Mouse (Mus musculus): ENCODE measurements around the gene Rgcc. TPM values are rescaled to one million over a fixed set of nuclear protein-coding genes. Genes with fewer than 3 reads are reported as not detected.
A peak's percentile ranks its signal among the peaks of the same experiment; 100 is the strongest.

Gene Rgcc
- total and polyA plus RNA-seq, 2 experiments from 2014 or later: 43.3 to 74.4 TPM

- TF ChIP-seq CTCF (IDR thresholded peaks at IDR 0.05; ENCODE audit: low read depth): no peak
- DNase-seq (ENCODE audit: low spot score) (peak; percentile 59), ATAC-seq (peak; percentile 48; the same call in 1 of the 2 replicates)
- Histone ChIP-seq H3K4me3 (ENCODE audit: low read length) (no peak overlapping the region), H3K27me3 (ENCODE audit: insufficient read depth, low read length) (no peaks in the 10 kb centered on the region), H3K4me2 (ENCODE audit: low read depth, low read length) (no peak overlapping the region), H3K9me3 (ENCODE audit: low read length) (no peaks in the 10 kb centered on the region), H3K9ac (replicated peaks; ENCODE audit: low read length) (no peak overlapping the region), H3K36me3 (ENCODE audit: insufficient read depth, low read length) (no peaks in the 10 kb centered on the region), H3K4me1 (ENCODE audit: insufficient read depth, low read length) (no peaks in the 10 kb centered on the region), H3K27ac (no peak overlapping the region)
- WGBS: 62% methylated on average over 10 of the region's 10 CpGs
Observed at GRCm38 (mm10) chr14:79324112-79324840, 22.8 kb upstream of the Rgcc start.

GRCm38 (mm10) chr14:79321881-79322280 lies 20.4 kb upstream of the Rgcc start:
- Histone ChIP-seq H3K4me3 (ENCODE audit: low read length) (no peak overlapping the region), H3K9ac (replicated peaks; ENCODE audit: low read length) (no peak overlapping the region), H3K4me2 (ENCODE audit: low read depth, low read length) (no peak overlapping the region), H3K27me3 (ENCODE audit: insufficient read depth, low read length) (no peaks in the 10 kb centered on the region), H3K9me3 (ENCODE audit: low read length) (no peaks in the 10 kb centered on the region), H3K27ac (no peak overlapping the region), H3K4me1 (ENCODE audit: insufficient read depth, low read length) (no peaks in the 10 kb centered on the region), H3K36me3 (ENCODE audit: insufficient read depth, low read length) (no peaks in the 10 kb centered on the region)
- WGBS: 86% methylated on average over 5 of the region's 5 CpGs
- DNase-seq (ENCODE audit: low spot score): no peak
- ATAC-seq: no peak
- TF ChIP-seq CTCF (IDR thresholded peaks at IDR 0.05; ENCODE audit: low read depth): no peak

- DNase-seq (ENCODE audit: low spot score): peak; percentile 73
- peak; percentile 78 for TF ChIP-seq CTCF (IDR thresholded peaks at IDR 0.05; ENCODE audit: low read depth)
- H3K9ac ChIP-seq (replicated peaks; ENCODE audit: low read length): no peak overlapping the region
- H3K4me1 ChIP-seq (ENCODE audit: insufficient read depth, low read length): no peaks in the 10 kb centered on the region
- H3K4me3 ChIP-seq (ENCODE audit: low read length): no peak overlapping the region
- H3K4me2 ChIP-seq (ENCODE audit: low read depth, low read length): no peak overlapping the region
- H3K36me3 ChIP-seq (ENCODE audit: insufficient read depth, low read length): no peaks in the 10 kb centered on the region
- H3K27me3 ChIP-seq (ENCODE audit: insufficient read depth, low read length): no peaks in the 10 kb centered on the region
- H3K27ac ChIP-seq: no peak overlapping the region
- no peaks in the 10 kb centered on the region for H3K9me3 ChIP-seq (ENCODE audit: low read length)
- ATAC-seq: peak; percentile 54; the same call in 1 of the 2 replicates
- 26% methylated on average over 8 of the region's 8 CpGs for WGBS
Observed at GRCm38 (mm10) chr14:79321152-79321551, 19.7 kb upstream of the Rgcc start.

- no peak for ATAC-seq
- TF ChIP-seq CTCF (IDR thresholded peaks at IDR 0.05; ENCODE audit: low read depth): no peak
Observed at GRCm38 (mm10) chr14:79317602-79318001, 16.2 kb upstream of the Rgcc start.

GRCm38 (mm10) chr14:79315877-79316276 lies 14.4 kb upstream of the Rgcc start:
- H3K27me3 ChIP-seq (ENCODE audit: insufficient read depth, low read length): no peaks in the 10 kb centered on the region
- H3K9me3 ChIP-seq (ENCODE audit: low read length): no peaks in the 10 kb centered on the region
- no peak overlapping the region for H3K4me3 ChIP-seq (ENCODE audit: low read length)
- WGBS: 58% methylated on average over 7 of the region's 7 CpGs
- H3K9ac ChIP-seq (replicated peaks; ENCODE audit: low read length): no peak overlapping the region
- H3K4me2 ChIP-seq (ENCODE audit: low read depth, low read length): no peak overlapping the region
- no peak for TF ChIP-seq CTCF (IDR thresholded peaks at IDR 0.05; ENCODE audit: low read depth)
- no peaks in the 10 kb centered on the region for H3K36me3 ChIP-seq (ENCODE audit: insufficient read depth, low read length)
- no peaks in the 10 kb centered on the region for H3K4me1 ChIP-seq (ENCODE audit: insufficient read depth, low read length)
- DNase-seq (ENCODE audit: low spot score) (no peak), ATAC-seq (no peak)
- no peak overlapping the region for H3K27ac ChIP-seq

More at GRCm38 (mm10) chr14:79317602-79318001, 16.2 kb upstream of the Rgcc start:
- Histone ChIP-seq H3K27me3 (ENCODE audit: insufficient read depth, low read length) (no peaks in the 10 kb centered on the region), H3K9ac (replicated peaks; ENCODE audit: low read length) (no peak overlapping the region), H3K9me3 (ENCODE audit: low read length) (no peaks in the 10 kb centered on the region), H3K36me3 (ENCODE audit: insufficient read depth, low read length) (no peaks in the 10 kb centered on the region), H3K4me3 (ENCODE audit: low read length) (no peak overlapping the region), H3K4me1 (ENCODE audit: insufficient read depth, low read length) (no peaks in the 10 kb centered on the region), H3K27ac (no peak overlapping the region), H3K4me2 (ENCODE audit: low read depth, low read length) (no peak overlapping the region)
- no peak for DNase-seq (ENCODE audit: low spot score)
- 60% methylated on average over 2 of the region's 2 CpGs for WGBS

GRCm38 (mm10) chr14:79314245-79315010 lies 13.0 kb upstream of the Rgcc start:
- Histone ChIP-seq H3K4me1 (ENCODE audit: insufficient read depth, low read length) (no peaks in the 10 kb centered on the region), H3K27ac (peak overlapping the region; percentile 65; the same call in 1 of the 2 replicates), H3K27me3 (ENCODE audit: insufficient read depth, low read length) (no peaks in the 10 kb centered on the region), H3K4me3 (ENCODE audit: low read length) (no peak overlapping the region), H3K9ac (replicated peaks; ENCODE audit: low read length) (no peak overlapping the region), H3K4me2 (ENCODE audit: low read depth, low read length) (no peak overlapping the region), H3K9me3 (ENCODE audit: low read length) (no peaks in the 10 kb centered on the region), H3K36me3 (ENCODE audit: insufficient read depth, low read length) (no peaks in the 10 kb centered on the region)
- DNase-seq (ENCODE audit: low spot score): no peak
- no peak for ATAC-seq
- no peak for TF ChIP-seq CTCF (IDR thresholded peaks at IDR 0.05; ENCODE audit: low read depth)
- 75% methylated on average over 12 of the region's 12 CpGs for WGBS
